Mouse (Mus musculus) lung, adult 2 months (tissue): ENCODE measurements at regions not wholly inside any gene's neighbourhood (a gene's known extent, or its start where the extent isn't known, plus 50 kb on each side); places are given as distances from the start of the nearest gene placed in this dataset.
A peak's percentile ranks its signal among the peaks of the same experiment; 100 is the strongest.

Experiments
- DNase-seq: peaks from one replicate; pipeline ENCODE4 v3.0.0; 2022
- H3K4me1 ChIP-seq: fragments of 200-500 bp; 2 replicates; pipeline ENCODE4 v1.6.1; 2011; ENCODE audit warnings: low read length; ENCODE audit not compliant: control insufficient read depth, insufficient read depth
- H3K4me3 ChIP-seq: fragments of 200-500 bp; replicated peaks from 2 replicates; pipeline ENCODE3; 2011; ENCODE audit warnings: low read depth, mild to moderate bottlenecking, control low read depth, low read length; ENCODE audit errors: extremely low read depth
- CTCF ChIP-seq: fragments of 200-500 bp; IDR thresholded peaks from 2 replicates; pipeline ENCODE4 v1.5.1; 2011; ENCODE audit warnings: mild to moderate bottlenecking, low read length, control low read depth; ENCODE audit not compliant: insufficient read depth
- POLR2A ChIP-seq: fragments of 200-500 bp; IDR thresholded peaks from 2 replicates; pipeline ENCODE4 v1.6.1; 2011; ENCODE audit warnings: low read depth, mild to moderate bottlenecking, control low read depth, low read length, borderline replicate concordance; ENCODE audit errors: extremely low read depth
- WGBS: fragments of 180-500 bp; shearing (Covaris S2); methylation state at CpG from one replicate; pipeline ENCODE4 v1.1.7; 2018; 5-methylcytosine and 5-hydroxymethylcytosine counted together

DNA sequence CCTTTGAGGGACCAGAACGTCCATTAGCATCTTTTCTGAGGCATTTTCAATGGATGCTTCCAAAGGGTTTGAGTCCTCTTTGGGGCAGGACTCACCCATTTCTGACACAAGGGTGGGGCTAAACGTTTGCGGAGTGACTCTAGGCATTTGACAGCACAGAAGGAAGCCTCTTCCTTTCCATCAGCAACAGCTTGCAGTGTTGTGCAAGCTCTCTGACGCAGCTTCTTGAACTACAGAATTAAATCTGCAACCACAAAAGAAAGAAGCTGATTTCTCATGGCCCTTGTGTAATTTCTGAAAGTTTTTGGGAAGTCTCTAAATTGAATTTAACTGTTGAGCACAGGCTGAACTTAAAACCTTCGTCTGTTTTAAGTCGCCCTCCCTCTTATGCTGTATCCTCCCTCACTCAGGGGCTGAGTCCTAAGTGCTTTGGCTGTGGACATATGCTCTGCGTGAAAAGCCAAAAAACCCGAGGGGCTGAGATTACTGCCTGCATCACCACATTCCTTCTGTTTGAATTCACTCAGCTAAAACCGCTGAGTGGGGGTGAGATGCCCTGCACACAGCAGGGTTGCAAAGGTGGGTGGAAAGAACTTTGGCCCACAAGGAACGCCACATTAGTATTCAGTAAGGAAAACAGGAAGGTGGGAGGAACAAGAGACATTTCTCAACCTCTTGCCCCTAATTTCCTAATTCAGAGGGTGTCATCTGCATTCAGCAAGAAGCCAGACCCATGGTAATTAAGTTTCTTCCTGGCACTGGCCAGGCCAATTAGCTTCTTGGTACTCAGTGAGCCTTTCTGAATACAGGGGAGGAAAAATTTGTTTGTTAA, 227.4 kb downstream of the Fzd1 start:
- H3K4me3 ChIP-seq: no peak overlapping the region
- TF ChIP-seq POLR2A: no peak
- no peak for TF ChIP-seq CTCF
- WGBS: 37% methylated on average over 10 of the region's 10 CpGs
- DNase-seq: peak; percentile 32
- peaks cover 2% of the 10 kb centered on the region; the same call in 1 of the 2 replicates for H3K4me1 ChIP-seq

DNA sequence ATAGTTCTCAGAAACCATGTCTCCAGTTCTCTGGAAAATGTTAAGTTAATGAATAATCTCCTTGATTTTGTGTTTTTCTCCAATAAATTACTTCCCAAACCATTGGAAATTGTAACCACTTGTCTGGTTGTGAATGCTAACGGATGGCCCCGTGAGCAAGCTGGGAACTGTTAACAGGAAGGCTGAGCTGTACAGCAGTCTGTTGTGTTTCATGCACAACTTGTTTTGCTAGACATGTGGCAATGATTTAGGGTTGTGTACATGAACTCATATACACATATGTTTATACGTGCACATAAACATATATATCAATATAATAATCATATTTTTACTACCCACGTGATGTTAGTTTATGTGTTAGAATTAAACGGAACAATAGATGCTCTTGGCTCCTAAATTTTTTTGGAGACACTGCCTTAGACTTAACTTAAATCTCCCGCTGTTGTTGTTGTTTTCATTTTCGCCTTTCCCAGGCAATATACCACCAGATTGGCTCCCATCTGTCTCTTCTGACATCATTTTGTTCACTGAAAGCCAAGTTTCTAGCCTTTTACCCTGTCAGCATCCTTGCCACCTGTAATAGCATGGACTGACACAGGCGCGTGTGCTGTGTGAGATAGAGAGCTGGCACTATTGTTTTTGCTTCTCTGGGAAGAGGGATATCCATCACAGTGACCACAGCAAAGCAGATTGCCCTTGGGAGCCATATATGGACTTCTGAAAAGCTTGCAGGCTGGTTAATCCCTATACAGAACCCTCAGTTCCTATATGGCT, 231.6 kb downstream of the Fzd1 start:
- 83% methylated on average over 9 of the region's 9 CpGs for WGBS
- DNase-seq: no peak
- Histone ChIP-seq H3K4me3 (no peak overlapping the region), H3K4me1 (peaks cover 2% of the 10 kb centered on the region; the same call in 1 of the 2 replicates)
- no peak for TF ChIP-seq CTCF
- no peak for TF ChIP-seq POLR2A

DNA sequence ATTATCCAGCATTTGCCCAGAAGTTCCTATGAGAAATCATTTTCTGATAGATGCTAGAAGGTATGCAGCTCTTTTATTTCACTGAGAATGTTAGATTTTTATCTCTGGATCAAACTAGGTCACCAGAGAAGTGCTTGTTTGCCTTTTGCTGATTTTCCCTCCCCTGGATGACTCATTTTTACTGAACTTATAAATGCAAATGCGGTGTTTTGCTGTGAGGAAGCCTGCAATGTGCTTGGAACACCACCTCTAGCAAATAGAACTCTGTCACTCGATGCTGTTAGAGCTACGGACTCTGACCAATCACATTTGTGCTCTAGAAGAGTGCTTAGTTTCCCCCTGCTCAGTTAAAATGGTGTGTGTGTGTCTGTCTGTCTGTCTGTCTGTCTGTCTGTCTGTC, 257.2 kb downstream of the Fzd1 start:
- TF ChIP-seq CTCF (no peak), POLR2A (no peak)
- DNase-seq: no peak
- peaks cover 11% of the 10 kb centered on the region; the same call in 1 of the 2 replicates for H3K4me1 ChIP-seq
- no peak overlapping the region for H3K4me3 ChIP-seq
- WGBS: 71% methylated on average over 3 of the region's 3 CpGs

DNA sequence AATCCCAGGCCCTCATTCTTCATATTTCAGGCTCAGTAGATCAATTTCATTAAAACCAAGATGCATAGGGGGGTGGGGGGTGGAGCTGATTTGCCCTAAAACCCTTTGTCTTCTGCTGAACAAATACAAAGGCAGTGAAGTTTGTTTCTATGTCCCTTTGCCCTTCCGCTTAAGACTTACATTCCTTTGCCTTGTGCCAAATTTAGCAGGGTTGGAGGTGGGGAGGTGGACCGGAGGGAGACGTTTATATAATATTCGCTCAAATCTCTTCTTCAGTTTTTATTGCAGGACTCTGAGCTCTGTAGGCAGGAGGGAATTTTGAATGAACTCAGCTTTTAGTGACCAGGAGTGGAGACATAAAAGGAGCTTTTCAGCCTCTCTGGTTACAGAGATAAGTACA, 258.8 kb downstream of the Fzd1 start:
- Histone ChIP-seq H3K4me1 (peaks cover 11% of the 10 kb centered on the region; the same call in 1 of the 2 replicates), H3K4me3 (no peak overlapping the region)
- no peak for TF ChIP-seq POLR2A
- TF ChIP-seq CTCF: no peak
- 4% methylated on average over 4 of the region's 4 CpGs for WGBS
- no peak for DNase-seq

DNA sequence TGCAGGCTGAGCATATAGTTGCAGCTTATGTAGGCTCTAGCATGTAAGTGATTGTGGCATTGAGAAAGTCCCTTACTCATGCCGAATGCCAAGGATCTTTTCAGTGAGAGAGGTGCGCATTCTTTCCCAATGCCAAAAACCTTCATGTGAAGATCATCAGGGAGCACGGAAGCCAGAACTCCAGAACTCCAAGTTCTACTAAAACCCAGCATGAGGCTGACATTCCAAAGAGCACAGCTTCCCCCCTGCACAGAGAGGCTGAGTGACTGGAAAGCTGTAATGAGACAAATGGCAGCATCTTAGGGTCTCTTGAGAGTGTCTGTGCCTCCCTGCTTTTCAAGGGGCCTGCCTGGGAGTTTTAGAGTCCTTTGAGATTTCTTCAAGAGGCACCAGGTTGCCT, 259.4 kb downstream of the Fzd1 start:
- Histone ChIP-seq H3K4me3 (no peak overlapping the region), H3K4me1 (peaks cover 11% of the 10 kb centered on the region; the same call in 1 of the 2 replicates)
- WGBS: 79% methylated on average over 3 of the region's 3 CpGs
- no peak for DNase-seq
- no peak for TF ChIP-seq POLR2A
- TF ChIP-seq CTCF: no peak

DNA sequence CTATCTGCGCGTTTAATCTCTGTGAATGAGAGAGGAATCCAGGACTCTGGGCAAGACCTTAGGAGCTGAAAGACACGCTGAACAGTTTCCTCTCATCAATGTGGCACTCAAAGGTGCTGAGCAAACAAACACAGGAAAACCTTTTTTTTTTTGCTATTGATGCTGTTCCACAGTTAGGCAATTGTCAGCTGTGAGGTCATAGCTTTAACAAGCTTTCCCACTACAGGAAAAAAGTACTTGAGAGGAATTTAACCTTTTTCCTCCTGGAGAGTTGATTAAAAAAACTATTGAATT, 261.0 kb downstream of the Fzd1 start:
- Histone ChIP-seq H3K4me1 (peaks cover 11% of the 10 kb centered on the region; the same call in 1 of the 2 replicates), H3K4me3 (no peak overlapping the region)
- 11% methylated on average over 3 of the region's 3 CpGs for WGBS
- TF ChIP-seq POLR2A: no peak
- no peak for DNase-seq

DNA sequence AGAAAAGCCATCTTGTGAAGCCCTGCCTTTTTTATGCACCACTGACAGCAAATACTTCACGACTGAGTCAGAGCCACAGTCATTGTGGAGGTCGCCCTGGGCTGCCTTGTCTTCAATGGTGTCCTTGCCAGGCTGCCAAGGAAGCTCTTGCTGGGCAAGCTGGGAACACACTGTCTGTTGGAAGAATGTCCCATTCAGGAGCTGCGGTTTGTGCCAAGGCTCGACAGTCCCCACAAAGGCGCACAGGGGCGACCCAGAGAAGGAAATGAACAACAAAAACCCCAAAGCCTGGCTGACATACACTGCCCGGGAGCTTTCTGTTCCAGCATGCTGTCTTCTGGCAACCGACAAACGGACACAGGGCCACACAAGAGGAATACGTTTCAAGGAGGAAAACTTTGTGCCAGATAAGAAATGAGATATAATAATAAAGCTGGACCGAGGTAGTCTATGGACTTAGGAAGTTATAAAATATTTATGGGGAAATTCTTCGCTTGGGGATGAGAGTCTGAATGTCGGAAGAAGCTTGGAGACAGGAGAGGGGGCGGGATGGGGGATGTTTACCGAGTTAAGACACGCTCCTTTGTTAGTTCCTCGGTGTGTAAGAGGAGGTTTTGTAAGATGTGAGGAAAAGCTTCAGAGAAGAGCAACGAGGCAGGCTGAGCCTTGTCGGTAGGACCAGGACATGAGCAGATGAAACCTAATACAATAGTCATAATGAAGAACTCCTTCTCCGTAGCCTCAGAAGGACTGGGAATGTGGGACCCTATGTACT, 261.5 kb downstream of the Fzd1 start:
- Histone ChIP-seq H3K4me3 (peak overlapping the region; percentile 46), H3K4me1 (peaks cover 11% of the 10 kb centered on the region; the same call in 1 of the 2 replicates)
- WGBS: 5% methylated on average over 20 of the region's 20 CpGs
- TF ChIP-seq POLR2A (no peak; the same call in 1 of the 2 replicates), CTCF (no peak)
- DNase-seq: peak; percentile 46

DNA sequence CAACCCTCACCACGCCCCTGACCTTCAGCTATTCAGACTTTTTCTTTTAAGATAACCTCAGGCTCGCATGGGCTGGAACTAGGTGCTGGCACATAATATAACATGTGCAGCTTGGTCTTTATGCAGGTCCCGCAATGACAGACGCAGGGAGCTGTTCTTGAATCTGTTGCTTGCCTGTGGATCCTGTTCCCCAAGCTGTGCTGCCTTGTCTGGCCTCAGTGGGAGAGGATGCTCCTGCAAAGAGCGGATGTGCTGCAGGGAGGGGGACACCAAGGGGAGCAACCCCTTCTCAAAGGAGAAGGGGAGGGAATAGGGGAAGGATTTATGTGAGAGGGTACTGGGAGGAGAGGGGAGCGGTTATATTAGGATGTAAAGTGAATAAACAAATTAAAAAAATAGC, 262.4 kb downstream of the Fzd1 start:
- 92% methylated on average over 6 of the region's 6 CpGs for WGBS
- DNase-seq: no peak
- TF ChIP-seq POLR2A (no peak), CTCF (no peak)
- no peak overlapping the region for H3K4me3 ChIP-seq
- H3K4me1 ChIP-seq: peaks cover 11% of the 10 kb centered on the region; the same call in 1 of the 2 replicates

DNA sequence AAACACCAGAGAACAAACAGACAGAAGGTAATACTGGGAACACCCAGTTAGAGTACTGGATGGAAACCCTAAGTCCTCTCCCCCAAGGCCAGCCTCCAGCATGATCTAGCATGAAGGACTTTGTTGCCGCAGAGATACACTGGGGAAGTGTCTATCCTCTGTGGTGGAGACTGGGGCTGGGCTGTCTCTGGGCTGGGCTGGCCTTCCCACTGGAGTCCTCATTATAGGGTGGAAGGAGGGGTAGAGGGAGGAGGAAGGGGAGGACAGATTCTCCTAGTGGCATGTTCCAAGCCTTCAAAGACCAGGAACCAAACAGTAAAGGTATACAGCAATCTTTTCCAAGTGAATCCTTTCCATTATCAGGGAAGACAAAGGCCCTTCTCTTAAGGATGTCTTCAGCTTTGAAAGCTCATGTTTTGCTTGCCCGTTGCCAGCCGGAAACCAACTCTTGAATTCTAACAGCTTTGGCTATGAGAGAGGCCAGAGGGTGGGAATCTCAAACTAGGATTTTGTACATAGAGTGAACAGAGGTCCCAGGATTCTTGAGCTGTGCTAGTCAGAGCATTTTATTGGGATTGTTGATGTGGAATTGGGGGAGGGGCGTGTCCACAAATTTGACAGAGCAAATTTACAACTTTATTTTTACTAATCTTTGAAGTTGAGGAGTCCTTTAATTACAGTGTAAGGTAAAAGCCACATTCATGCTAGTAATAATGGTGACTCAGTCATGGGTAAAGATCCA, 271.3 kb downstream of the Fzd1 start:
- TF ChIP-seq POLR2A (no peak), CTCF (no peak)
- 80% methylated on average over 4 of the region's 4 CpGs for WGBS
- no peak for DNase-seq
- no peaks in the 10 kb centered on the region for H3K4me1 ChIP-seq
- no peak overlapping the region for H3K4me3 ChIP-seq
